Mouse (Mus musculus) olfactory bulb, adult 2 months (tissue): Measurements from ENCODE around the gene Zfp866.

Experiments used
- CTCF ChIP-seq: fragments of 200-500 bp; IDR thresholded peaks from 2 replicates; pipeline ENCODE4 v1.5.1; 2012; ENCODE audit warnings: low read depth, mild to moderate bottlenecking, low read length, moderate library complexity; ENCODE audit not compliant: insufficient read depth
- POLR2A ChIP-seq: fragments of 200-500 bp; IDR thresholded peaks from 2 replicates; pipeline ENCODE4 v1.6.1; 2012; ENCODE audit warnings: mild to moderate bottlenecking, low read depth, low read length, moderate library complexity; ENCODE audit not compliant: insufficient read depth

- TF ChIP-seq CTCF (no peak), POLR2A (no peak)
These were observed 13.6 kb upstream of the Zfp866 start for GRCm38 (mm10) chr8:69804537-69804936.
